Mouse (Mus musculus): ENCODE results near the gene Lfng. TPM values are rescaled to one million over a fixed set of nuclear protein-coding genes. Genes with fewer than 3 reads are reported as not detected.

The Lfng gene
- polyA plus RNA-seq, 1 experiment from 2014 or later: 7.1 TPM

GRCm38 (mm10) chr5:140648519-140649100 lies 41.5 kb downstream of the Lfng start, which contains the start of gene Ttyh3:
Ttyh3 (minus strand) TSS chr5:140649031.
- Histone ChIP-seq H3K27me3 (replicated peaks; ENCODE audit: control insufficient read depth, insufficient read depth, low read length) (no peaks in the 10 kb centered on the region), H3K4me3 (ENCODE audit: low read depth, low read length) (peak within 1 kb of the TSS; percentile 90), H3K4me2 (replicated peaks; ENCODE audit: low read depth) (peak within 1 kb of the TSS; percentile 91), H3K4me1 (replicated peaks; ENCODE audit: control insufficient read depth, insufficient read depth, low read length) (peaks cover 10% of the 10 kb centered on the region; the same call in 1 of the 2 replicates), H3K9ac (ENCODE audit: low read depth, low read length) (peak within 1 kb of the TSS; percentile 92), H3K27ac (ENCODE audit: low read depth, low read length) (peak within 1 kb of the TSS; percentile 83), H3K36me3 (ENCODE audit: control insufficient read depth, insufficient read depth) (peaks cover 7% of the 10 kb centered on the region; the same call in 1 of the 2 replicates), H3K9me3 (ENCODE audit: control insufficient read depth) (no peaks in the 10 kb centered on the region)
- 0% methylated on average over 33 of the region's 62 CpGs for WGBS
- 0 out of 2 replicates have a peak, but pooled peaks have one; percentile 40 for TF ChIP-seq CTCF (IDR thresholded peaks at IDR 0.05; ENCODE audit: low read depth)
- ATAC-seq: peak; percentile 48

GRCm38 (mm10) chr5:140649101-140649667 lies 42.1 kb downstream of the Lfng start:
- Histone ChIP-seq H3K36me3 (ENCODE audit: control insufficient read depth, insufficient read depth) (peaks cover 7% of the 10 kb centered on the region; the same call in 1 of the 2 replicates), H3K27ac (ENCODE audit: low read depth, low read length) (peak overlapping the region; percentile 83), H3K27me3 (replicated peaks; ENCODE audit: control insufficient read depth, insufficient read depth, low read length) (no peaks in the 10 kb centered on the region), H3K9me3 (ENCODE audit: control insufficient read depth) (no peaks in the 10 kb centered on the region), H3K9ac (ENCODE audit: low read depth, low read length) (0 out of 2 replicates have a peak overlapping the region, but pooled peaks have one; percentile 18), H3K4me1 (replicated peaks; ENCODE audit: control insufficient read depth, insufficient read depth, low read length) (peaks cover 14% of the 10 kb centered on the region; the same call in 1 of the 2 replicates), H3K4me3 (ENCODE audit: low read depth, low read length) (peak overlapping the region; percentile 90), H3K4me2 (replicated peaks; ENCODE audit: low read depth) (peak overlapping the region; percentile 91)
- 4% methylated on average over 26 of the region's 26 CpGs for WGBS
- TF ChIP-seq CTCF (IDR thresholded peaks at IDR 0.05; ENCODE audit: low read depth): no peak
- ATAC-seq: peak; percentile 93

- ATAC-seq: no peak
- Histone ChIP-seq H3K9me3 (ENCODE audit: control insufficient read depth) (no peaks in the 10 kb centered on the region), H3K27ac (ENCODE audit: low read depth, low read length) (peak overlapping the region; percentile 60; the same call in 1 of the 2 replicates), H3K27me3 (replicated peaks; ENCODE audit: control insufficient read depth, insufficient read depth, low read length) (no peaks in the 10 kb centered on the region), H3K4me3 (ENCODE audit: low read depth, low read length) (no peak overlapping the region), H3K4me2 (replicated peaks; ENCODE audit: low read depth) (peak overlapping the region; percentile 91), H3K36me3 (ENCODE audit: control insufficient read depth, insufficient read depth) (peaks cover 7% of the 10 kb centered on the region; the same call in 1 of the 2 replicates), H3K9ac (ENCODE audit: low read depth, low read length) (no peak overlapping the region), H3K4me1 (replicated peaks; ENCODE audit: control insufficient read depth, insufficient read depth, low read length) (peaks cover 17% of the 10 kb centered on the region; the same call in 1 of the 2 replicates)
- TF ChIP-seq CTCF (IDR thresholded peaks at IDR 0.05; ENCODE audit: low read depth): no peak
- WGBS: 63% methylated on average over 7 of the region's 7 CpGs
These were observed 42.8 kb downstream of the Lfng start for GRCm38 (mm10) chr5:140649881-140650414.

- Histone ChIP-seq H3K4me3 (ENCODE audit: low read depth, low read length) (no peak overlapping the region), H3K4me1 (replicated peaks; ENCODE audit: control insufficient read depth, insufficient read depth, low read length) (peaks cover 18% of the 10 kb centered on the region; the same call in 1 of the 2 replicates), H3K27me3 (replicated peaks; ENCODE audit: control insufficient read depth, insufficient read depth, low read length) (no peaks in the 10 kb centered on the region), H3K27ac (ENCODE audit: low read depth, low read length) (no peak overlapping the region), H3K36me3 (ENCODE audit: control insufficient read depth, insufficient read depth) (no peaks in the 10 kb centered on the region; the same call in 1 of the 2 replicates), H3K4me2 (replicated peaks; ENCODE audit: low read depth) (no peak overlapping the region), H3K9me3 (ENCODE audit: control insufficient read depth) (no peaks in the 10 kb centered on the region), H3K9ac (ENCODE audit: low read depth, low read length) (no peak overlapping the region)
- ATAC-seq: no peak
- no peak for TF ChIP-seq CTCF (IDR thresholded peaks at IDR 0.05; ENCODE audit: low read depth)
- 87% methylated on average over 11 of the region's 11 CpGs for WGBS
These were observed 44.1 kb downstream of the Lfng start for GRCm38 (mm10) chr5:140651231-140651630.

GRCm38 (mm10) chr5:140652587-140652986 lies 45.5 kb downstream of the Lfng start:
- H3K27me3 ChIP-seq (replicated peaks; ENCODE audit: control insufficient read depth, insufficient read depth, low read length): no peaks in the 10 kb centered on the region
- no peak overlapping the region for H3K9ac ChIP-seq (ENCODE audit: low read depth, low read length)
- H3K9me3 ChIP-seq (ENCODE audit: control insufficient read depth): no peaks in the 10 kb centered on the region
- no peak for TF ChIP-seq CTCF (IDR thresholded peaks at IDR 0.05; ENCODE audit: low read depth)
- H3K4me1 ChIP-seq (replicated peaks; ENCODE audit: control insufficient read depth, insufficient read depth, low read length): peaks cover 15% of the 10 kb centered on the region; the same call in 1 of the 2 replicates
- H3K4me2 ChIP-seq (replicated peaks; ENCODE audit: low read depth): no peak overlapping the region
- H3K4me3 ChIP-seq (ENCODE audit: low read depth, low read length): no peak overlapping the region
- 63% methylated on average over 7 of the region's 7 CpGs for WGBS
- ATAC-seq: no peak
- no peaks in the 10 kb centered on the region for H3K36me3 ChIP-seq (ENCODE audit: control insufficient read depth, insufficient read depth)
- no peak overlapping the region for H3K27ac ChIP-seq (ENCODE audit: low read depth, low read length)

GRCm38 (mm10) chr5:140654096-140654845 lies 47.2 kb downstream of the Lfng start:
- peak; percentile 93 for ATAC-seq

More at GRCm38 (mm10) chr5:140654096-140654845, 47.2 kb downstream of the Lfng start:
- no peak overlapping the region for H3K4me3 ChIP-seq (ENCODE audit: low read depth, low read length)
- no peak overlapping the region for H3K9ac ChIP-seq (ENCODE audit: low read depth, low read length)
- H3K4me1 ChIP-seq (replicated peaks; ENCODE audit: control insufficient read depth, insufficient read depth, low read length): peaks cover 14% of the 10 kb centered on the region; the same call in 1 of the 2 replicates
- H3K4me2 ChIP-seq (replicated peaks; ENCODE audit: low read depth): no peak overlapping the region
- H3K36me3 ChIP-seq (ENCODE audit: control insufficient read depth, insufficient read depth): no peaks in the 10 kb centered on the region
- H3K9me3 ChIP-seq (ENCODE audit: control insufficient read depth): no peaks in the 10 kb centered on the region
- peak overlapping the region; percentile 74 for H3K27ac ChIP-seq (ENCODE audit: low read depth, low read length)
- WGBS: 35% methylated on average over 15 of the region's 15 CpGs
- no peaks in the 10 kb centered on the region for H3K27me3 ChIP-seq (replicated peaks; ENCODE audit: control insufficient read depth, insufficient read depth, low read length)
- TF ChIP-seq CTCF (IDR thresholded peaks at IDR 0.05; ENCODE audit: low read depth): no peak

Measured in intestine, postnatal 0 days (tissue).